Mouse (Mus musculus) yolk sac, embryonic 10.5 days (tissue): ENCODE results near the gene Lama4.

ENCODE experiments used
- DNase-seq: peaks from one replicate; pipeline ENCODE4 v3.0.0-alpha.2; 2017; ENCODE audit warnings: low spot score

Gene Lama4

DNA sequence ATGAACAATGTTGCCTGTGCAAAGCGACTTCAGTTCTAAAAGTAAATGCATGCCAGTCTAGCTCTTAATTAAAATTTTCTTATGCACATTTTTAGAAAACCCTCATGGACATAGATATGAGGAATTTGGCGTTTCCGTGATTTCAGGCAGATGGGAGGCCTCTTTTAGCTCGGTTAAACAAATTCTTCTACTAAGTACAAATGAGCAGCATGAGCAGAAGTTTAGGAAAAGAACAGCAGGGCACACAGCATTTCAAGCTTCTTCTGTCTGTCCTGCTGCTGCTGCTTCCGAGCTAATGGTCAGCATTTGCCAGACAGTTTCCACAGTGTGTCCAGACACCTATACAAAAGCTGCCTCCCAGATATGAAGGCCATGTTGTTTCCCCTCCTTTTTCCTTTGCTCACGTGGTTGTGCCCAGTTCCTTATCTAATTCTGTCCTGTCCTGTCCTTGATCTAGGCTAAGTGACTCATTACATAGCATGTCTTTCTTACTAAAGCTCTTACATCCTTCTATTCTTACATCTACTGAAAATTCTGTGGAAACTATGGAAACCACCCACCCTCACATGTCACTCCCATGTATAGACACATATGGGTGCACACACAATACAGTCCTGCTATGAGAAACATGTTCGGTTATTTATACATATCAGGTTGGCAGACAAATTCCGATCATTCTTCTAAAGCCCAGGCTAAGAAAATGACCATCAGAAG, 84.4 kb downstream of the Lama4 start:
- no peak for DNase-seq

GRCm38 (mm10) chr10:39056050-39056449, 90.7 kb downstream of the Lama4 start:
- no peak for DNase-seq

- no peak for DNase-seq
These were observed 99.4 kb downstream of the Lama4 start for GRCm38 (mm10) chr10:39064732-39065131.

DNA sequence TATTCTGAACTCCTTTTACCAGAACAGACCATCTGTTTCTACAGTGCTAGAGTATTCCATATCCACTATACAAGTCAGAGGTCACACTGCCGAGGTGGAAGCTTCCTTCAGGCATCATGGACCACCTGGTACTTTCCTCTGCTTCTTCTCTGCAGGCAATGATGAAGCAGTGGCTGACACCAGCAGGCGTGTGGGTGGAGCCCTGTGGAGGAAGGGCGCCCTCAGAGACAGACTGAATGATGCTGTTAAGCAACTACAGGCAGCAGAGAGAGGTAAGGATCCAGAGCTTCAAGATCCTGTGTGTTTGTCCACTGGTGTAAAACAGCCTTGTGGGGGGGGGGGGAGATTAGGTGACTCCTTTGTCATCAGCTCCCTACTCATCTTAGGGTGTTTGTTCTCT, 100.1 kb downstream of the Lama4 start:
- no peak for DNase-seq

DNA sequence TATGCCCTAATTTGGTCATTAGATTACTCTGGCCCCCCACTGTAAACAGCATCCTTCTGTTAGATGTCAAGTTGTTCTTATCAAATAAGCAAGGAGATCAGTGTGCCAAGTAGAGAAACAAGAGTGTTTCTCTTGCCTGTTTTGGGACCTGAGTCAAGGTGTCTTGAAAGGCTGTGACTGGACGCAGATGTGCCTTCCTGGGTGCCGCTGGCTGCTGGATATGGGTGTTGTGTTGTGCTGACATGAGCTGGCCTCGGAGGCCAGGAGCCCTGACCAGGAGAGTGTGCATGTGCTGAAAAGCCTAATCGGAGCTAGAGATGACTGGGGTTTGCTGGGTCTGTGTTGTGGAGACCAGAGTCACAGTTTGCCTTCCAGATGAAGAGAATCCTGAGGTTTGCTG, 100.7 kb downstream of the Lama4 start:
- no peak for DNase-seq

GRCm38 (mm10) chr10:39066962-39067361, 101.6 kb downstream of the Lama4 start:
- DNase-seq, result peak; percentile 40

- no peak for DNase-seq
These were observed 106.7 kb downstream of the Lama4 start for GRCm38 (mm10) chr10:39072048-39072447.

GRCm38 (mm10) chr10:39096981-39097380, 131.7 kb downstream of the Lama4 start:
- no peak for DNase-seq

DNA sequence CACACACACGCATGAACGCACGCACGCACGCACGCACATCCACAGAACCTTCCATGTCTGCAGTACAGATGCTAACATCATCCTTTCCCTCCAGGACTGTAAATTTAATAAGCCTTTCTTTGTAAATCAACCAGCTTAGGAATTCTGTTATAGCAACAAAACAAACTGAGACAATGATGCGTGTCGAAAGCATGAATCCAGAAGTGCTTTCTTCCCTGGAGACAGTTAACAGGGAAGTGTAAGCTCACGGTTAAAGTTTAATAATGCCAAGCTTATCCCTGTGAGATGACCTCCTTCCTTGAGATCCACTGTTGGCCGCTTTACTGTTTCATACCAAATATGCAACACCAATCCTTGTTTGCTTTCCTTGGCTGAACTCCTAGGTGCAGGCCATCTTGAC, 133.4 kb downstream of the Lama4 start:
- no peak for DNase-seq

GRCm38 (mm10) chr10:39104803-39105449, 139.6 kb downstream of the Lama4 start:
- no peak for DNase-seq

DNA sequence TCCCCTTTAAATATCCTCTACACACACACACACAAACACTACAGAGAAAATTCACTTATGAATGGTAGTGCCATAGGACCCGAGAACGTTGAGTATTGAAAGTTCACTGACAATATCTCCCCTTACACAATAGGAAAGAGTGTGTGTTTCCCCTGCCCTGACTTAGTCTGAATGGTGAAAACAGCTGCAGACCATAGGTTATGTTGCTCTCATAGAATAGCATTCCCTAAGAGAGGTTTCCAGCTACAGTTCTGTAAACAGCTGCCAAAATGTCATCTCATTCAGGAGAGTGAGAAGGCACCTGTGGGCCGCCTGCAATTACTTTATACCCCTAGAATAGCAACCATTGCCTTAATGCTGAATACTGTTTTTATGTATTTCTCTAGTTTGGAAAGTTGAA, 141.1 kb downstream of the Lama4 start:
- DNase-seq, result no peak

DNA sequence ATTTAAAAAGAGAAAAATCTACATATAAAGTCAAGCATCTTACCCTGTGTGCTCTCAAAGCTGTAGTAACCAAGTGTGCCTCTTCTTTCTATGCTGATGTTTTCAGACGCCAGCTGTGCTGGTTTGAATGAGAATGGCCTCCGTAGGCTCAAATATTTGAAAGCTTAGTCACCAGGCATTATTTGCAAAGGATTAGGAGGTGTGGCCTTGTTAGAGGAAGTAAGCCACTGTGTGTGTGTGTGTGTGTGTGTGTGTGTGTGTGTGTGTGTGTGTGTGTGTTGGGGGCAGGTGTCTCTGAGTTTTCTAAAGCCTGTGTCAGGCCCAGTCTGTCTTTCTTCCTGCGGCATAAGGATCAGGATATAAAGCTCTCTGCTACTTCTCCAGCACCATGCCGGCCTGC, 141.6 kb downstream of the Lama4 start:
- no peak for DNase-seq

DNA sequence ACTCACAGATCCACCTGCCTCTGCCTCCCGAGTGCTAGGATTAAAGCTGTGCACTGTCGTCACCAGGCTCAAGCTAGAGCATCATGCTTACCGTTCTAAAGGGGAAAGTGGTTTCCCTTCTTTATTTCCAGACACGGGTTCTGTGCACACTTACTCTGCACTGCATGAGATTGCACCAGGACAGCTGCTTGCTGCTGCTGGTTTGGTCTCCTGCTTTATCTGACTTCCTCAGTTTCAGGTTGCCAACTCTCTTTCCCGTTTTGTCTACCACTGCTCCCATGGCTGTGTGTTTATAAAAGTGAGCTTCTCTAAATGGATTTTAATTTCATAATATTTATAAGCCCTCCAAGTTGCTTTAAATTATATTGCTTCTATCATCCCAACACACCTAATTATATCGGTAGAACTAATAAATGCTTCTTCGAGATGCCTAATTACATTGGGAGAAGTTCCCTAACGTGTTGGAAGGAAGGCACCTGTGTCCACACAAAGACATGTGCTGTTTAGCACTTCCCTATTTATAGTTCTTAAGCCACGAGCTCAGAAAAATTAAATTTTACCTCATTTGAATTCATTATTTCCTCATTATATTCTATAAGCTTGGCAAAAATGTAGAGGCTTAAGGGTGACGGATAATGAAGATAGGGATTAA, 143.6 kb downstream of the Lama4 start:
- DNase-seq, result no peak

DNA sequence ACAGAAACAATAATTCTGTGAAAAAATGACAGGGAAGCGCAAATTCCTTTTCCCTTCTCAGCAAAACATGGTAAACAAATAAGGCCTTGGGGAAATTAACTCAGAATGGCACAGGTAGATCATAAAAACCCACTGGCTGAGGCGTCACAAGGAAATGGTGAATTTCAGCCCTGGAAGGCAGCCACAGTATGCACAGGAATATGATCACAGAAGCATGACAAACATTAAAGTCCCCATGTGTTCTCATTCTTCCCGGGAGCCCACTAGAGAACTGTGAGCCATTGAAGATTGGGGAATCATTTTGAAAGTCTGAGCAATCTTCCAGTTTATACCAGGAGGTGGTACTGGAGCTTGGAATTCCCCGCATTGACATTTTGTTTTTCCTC, 144.2 kb downstream of the Lama4 start:
- no peak for DNase-seq

DNA sequence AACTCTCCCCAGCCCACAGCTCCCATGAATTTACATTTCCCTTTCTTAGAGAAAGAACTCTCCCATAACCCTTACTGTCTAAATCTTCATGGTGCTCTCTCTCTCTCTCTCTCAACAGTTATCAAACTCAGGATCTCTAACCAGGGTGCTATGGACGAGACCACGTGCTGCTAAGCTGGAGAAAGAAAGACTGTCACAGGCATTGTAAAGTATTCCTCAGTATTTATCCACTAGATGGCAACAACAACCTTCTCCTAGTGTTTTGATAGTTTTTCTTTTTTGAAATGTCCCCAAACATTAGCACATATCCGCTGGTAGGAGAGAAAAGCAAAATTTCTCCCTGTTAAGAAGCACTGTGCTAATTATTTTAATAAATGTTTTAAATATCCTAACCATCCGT, 156.1 kb downstream of the Lama4 start:
- no peak for DNase-seq

DNA sequence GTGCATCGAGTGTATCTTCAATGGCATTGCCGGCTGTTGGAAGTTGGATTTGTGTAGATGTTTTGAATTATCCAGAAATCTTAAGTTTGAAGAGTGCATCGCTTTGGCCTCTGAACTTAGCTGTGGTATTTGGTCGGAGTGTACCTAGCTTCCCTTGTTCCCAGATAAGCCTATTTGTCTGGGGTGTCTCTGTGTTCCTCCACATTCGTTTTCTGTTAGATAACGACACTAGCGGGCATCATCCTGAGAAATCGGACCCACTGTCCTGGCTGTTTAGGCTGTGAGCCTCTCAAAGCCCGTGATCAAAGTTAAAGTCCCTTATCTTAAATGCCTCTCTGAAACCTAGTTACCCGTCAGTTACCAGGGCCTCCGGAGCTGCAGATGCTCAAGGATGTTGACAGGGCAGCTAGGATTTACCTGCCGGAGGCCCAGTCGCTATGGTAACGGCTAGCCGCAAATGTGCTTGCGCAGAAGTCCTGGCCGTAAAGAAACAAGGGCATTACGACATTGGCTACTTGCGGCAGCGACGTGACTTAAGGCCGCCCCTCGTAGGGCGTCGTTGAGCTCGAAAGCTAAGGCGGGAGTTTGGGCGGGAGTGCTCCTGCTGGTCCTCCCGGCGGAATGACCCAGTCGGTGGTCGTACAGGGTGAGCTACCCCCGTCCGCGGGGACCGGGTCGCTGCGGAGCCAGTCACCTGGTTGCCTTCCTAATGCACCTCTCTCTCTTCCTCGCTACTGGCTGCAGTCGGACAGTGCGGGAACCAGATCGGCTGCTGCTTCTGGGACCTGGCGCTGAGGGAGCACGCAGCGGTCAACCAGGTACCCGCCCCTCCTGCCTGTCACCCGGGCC, 168.4 kb downstream of the Lama4 start, which contains the start of the genes Fam229b and Tube1:
TSS of gene Fam229b (minus strand) at position 453 of the 849 bp plus-strand sequence.
TSS of gene Tube1 (plus strand) at position 515 of the 849 bp plus-strand sequence.
- DNase-seq, result peak; percentile 92

DNA sequence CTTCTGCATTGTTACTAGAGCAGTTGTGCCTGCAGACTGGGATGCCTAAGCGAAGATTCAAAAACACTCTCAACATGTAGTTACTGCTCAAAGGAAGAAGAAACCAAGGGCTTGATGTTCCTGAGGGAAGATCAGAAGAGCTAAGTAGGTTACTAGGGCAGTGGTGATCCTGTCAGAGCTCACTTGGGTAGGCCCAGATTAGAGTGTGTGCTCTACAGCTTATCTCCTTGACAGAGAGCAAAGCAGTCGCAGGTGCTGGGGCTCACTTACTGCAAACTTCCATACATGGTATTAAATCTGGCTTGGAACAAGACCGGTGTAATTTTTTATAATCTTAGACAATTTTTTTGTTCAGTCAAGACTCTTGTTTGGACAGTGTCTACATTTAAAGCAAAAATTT, 172.5 kb downstream of the Lama4 start:
- DNase-seq, result no peak

GRCm38 (mm10) chr10:39138761-39139160, 173.4 kb downstream of the Lama4 start:
- no peak for DNase-seq

- DNase-seq, result no peak
These were observed 175.5 kb downstream of the Lama4 start for GRCm38 (mm10) chr10:39140843-39141242.

GRCm38 (mm10) chr10:39141401-39141800, 176.1 kb downstream of the Lama4 start:
- no peak for DNase-seq

GRCm38 (mm10) chr10:39142216-39142615, 176.9 kb downstream of the Lama4 start:
- no peak for DNase-seq

DNA sequence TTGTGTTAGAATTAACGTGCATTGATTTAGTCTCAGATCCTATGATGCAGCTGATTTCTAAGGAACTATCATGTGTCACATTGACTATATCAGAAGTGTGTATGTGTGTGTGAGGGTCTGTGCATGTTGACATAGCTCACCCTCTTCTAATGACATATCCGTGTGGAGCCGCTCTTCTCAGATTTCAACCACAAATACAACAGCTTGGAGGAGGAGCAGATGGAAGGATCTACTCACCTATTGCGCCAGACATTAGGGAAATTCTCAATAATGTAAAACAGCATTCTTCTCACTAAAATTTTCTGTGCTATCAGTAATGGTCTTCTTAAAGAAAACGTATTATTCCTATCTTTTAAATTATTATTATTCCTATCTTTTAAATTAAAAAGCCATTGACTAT, 191.4 kb downstream of the Lama4 start:
- DNase-seq, result no peak
